Mouse (Mus musculus): ENCODE results near the gene Jund. TPM values are rescaled to one million over a fixed set of nuclear protein-coding genes. Genes with fewer than 3 reads are reported as not detected.

Jund gene
- polyA plus RNA-seq, 1 experiment from 2014 or later: 49.6 TPM

DNA sequence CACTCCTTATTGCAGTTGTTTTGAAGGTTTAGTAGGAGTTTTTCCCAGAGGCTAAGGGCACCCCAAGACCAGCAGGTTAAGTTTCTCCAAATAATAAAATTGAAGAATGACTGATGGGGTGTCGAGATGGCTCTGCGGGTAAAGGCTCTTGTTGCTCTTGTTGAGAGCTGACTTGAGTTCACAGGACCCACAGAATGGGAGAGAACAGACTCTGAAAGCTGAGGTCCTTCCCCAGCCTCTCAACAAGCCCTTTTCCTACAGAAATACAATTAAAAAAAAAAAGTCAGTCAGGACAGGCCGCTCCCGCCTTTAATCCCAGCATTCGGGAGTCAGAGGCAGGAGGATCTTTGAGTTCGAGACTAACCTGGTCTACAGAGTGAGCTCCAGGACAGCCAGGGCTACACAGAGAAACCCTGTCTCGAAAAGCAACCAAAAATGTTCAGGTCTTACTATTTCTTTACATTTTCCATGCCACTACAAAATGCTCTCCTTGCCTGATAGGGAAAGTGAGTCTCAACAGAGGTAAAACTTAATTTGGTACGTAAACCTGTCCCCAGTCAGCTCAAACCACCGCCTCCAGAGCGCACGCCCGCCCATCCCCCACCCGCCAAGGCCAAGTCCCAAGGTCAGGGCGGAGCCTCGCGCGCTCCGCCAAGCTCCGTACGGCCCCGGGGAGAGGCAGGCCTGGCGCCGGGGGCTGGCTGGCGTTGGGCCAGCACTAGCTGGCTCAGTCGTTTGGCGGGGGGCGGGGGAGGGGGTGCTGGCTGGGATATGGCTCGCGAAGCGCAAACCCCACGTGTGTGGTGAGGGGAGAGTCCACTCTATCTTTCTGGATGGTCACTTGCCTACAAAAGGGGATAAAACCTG is 2.5 kb upstream of the Jund start:
- Histone ChIP-seq H3K27me3 (ENCODE audit: poor library complexity, severe bottlenecking) (peaks cover 15% of the 10 kb centered on the region), H3K36me3 (replicated peaks) (peaks cover 5% of the 10 kb centered on the region), H3K4me3 (peak overlapping the region; percentile 42), H3K9me3 (no peaks in the 10 kb centered on the region), H3K4me1 (peaks cover 76% of the 10 kb centered on the region), H3K27ac (peak overlapping the region; percentile 99)
- peak; percentile 83 for DNase-seq (ENCODE audit: extremely low spot score, low spot score)
- 10% methylated on average over 31 of the region's 31 CpGs for WGBS

GRCm38 (mm10) chr8:70696946-70697345 is 1.8 kb upstream of the Jund start:
- no peaks in the 10 kb centered on the region for H3K9me3 ChIP-seq
- peak overlapping the region; percentile 42 for H3K4me3 ChIP-seq
- DNase-seq (ENCODE audit: extremely low spot score, low spot score): no peak
- WGBS: 48% methylated on average over 4 of the region's 4 CpGs
- H3K4me1 ChIP-seq: peaks cover 76% of the 10 kb centered on the region
- peak overlapping the region; percentile 99 for H3K27ac ChIP-seq
- H3K36me3 ChIP-seq (replicated peaks): peaks cover 11% of the 10 kb centered on the region
- peaks cover 15% of the 10 kb centered on the region for H3K27me3 ChIP-seq (ENCODE audit: poor library complexity, severe bottlenecking)

DNA sequence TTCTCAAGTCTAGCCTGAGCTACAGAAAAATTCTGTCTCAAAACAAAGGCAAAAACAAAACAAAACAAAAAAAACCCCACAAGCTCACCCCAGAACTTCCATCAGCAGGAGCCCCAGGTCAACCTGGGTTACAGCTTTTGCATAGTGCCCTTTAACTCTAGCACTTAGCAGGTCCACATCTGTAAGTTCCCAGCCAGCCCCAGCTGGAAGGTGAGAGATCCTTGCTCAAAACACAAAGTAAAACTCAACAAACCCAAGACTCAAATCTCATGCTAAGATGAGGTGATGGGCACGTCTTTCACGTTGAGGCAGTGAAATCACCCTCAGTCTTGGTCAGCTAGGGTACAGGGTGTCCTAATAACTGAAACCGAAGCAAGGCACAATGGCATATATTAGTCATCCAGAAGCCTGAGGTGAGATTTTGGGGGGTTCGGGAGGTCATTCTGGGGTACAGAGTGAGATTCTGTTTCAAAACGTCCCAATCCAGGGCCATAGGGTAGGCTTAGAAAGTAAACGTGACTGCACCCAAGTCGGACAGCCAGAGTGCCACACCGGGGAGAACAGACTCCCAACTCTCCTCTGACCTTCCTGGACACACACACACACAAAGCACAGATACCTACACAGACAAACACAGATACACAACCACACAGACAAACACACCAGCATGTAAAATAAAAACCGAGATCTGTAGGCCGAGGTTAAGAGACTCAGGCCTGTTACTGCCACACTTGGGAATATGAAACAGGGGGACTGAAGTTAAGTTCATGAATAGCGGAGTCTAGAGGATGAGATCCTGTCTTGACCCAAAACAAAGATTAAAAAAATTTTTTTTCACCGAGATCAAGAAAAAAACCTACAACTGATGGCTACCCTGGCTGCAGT is 1.1 kb upstream of the Jund start:
- Histone ChIP-seq H3K36me3 (replicated peaks) (peaks cover 17% of the 10 kb centered on the region), H3K27me3 (ENCODE audit: poor library complexity, severe bottlenecking) (peaks cover 15% of the 10 kb centered on the region), H3K4me1 (peaks cover 76% of the 10 kb centered on the region), H3K9me3 (no peaks in the 10 kb centered on the region), H3K27ac (peak overlapping the region; percentile 99), H3K4me3 (peak overlapping the region; percentile 97)
- 74% methylated on average over 12 of the region's 12 CpGs for WGBS
- no peak for DNase-seq (ENCODE audit: extremely low spot score, low spot score)

GRCm38 (mm10) chr8:70699116-70699833 is 526 bp downstream of the Jund start:
- H3K4me3 ChIP-seq: peak overlapping the region; percentile 97
- DNase-seq (ENCODE audit: extremely low spot score, low spot score): peak; percentile 72
- H3K9me3 ChIP-seq: no peaks in the 10 kb centered on the region
- H3K36me3 ChIP-seq (replicated peaks): peaks cover 28% of the 10 kb centered on the region
- H3K27ac ChIP-seq: peak overlapping the region; percentile 99
- H3K27me3 ChIP-seq (ENCODE audit: poor library complexity, severe bottlenecking): peaks cover 15% of the 10 kb centered on the region
- peaks cover 73% of the 10 kb centered on the region for H3K4me1 ChIP-seq
- under 1% methylated on average over 88 of the region's 89 CpGs for WGBS

DNA sequence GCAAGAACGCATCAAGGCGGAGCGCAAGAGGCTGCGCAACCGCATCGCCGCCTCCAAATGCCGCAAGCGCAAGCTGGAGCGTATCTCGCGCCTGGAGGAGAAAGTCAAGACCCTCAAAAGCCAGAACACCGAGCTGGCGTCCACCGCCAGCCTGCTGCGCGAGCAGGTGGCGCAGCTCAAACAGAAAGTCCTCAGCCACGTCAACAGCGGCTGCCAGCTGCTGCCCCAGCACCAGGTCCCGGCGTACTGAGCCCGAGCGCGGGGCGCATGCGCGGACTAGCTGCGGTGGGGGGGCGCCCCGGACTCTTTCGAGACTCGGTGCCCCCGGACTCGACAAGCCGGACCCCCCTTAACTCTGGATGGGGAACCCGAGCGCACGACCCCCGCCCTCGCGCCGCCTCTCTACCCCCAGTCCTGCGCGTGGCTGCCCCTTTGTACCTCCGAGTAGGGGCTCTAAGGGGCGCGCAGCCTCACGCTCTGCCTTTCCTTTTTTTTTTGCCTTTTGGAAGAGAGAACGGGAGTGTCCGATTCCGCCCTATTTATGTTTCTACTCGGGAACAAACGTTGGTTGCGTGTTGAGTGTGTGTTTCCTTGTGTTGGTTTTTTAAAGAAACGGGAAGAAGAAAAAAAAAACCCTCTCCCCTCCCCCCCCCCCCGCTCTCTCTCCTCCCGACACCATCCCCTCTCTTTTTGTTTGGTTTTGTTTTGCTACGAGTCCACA is 1.2 kb downstream of the Jund start:
- Histone ChIP-seq H3K9me3 (no peaks in the 10 kb centered on the region), H3K36me3 (replicated peaks) (peaks cover 28% of the 10 kb centered on the region), H3K4me3 (peak overlapping the region; percentile 97), H3K4me1 (peaks cover 71% of the 10 kb centered on the region), H3K27ac (peak overlapping the region; percentile 99), H3K27me3 (ENCODE audit: poor library complexity, severe bottlenecking) (peaks cover 10% of the 10 kb centered on the region)
- WGBS: under 1% methylated on average over 59 of the region's 59 CpGs
- DNase-seq (ENCODE audit: extremely low spot score, low spot score): peak; percentile 81

DNA sequence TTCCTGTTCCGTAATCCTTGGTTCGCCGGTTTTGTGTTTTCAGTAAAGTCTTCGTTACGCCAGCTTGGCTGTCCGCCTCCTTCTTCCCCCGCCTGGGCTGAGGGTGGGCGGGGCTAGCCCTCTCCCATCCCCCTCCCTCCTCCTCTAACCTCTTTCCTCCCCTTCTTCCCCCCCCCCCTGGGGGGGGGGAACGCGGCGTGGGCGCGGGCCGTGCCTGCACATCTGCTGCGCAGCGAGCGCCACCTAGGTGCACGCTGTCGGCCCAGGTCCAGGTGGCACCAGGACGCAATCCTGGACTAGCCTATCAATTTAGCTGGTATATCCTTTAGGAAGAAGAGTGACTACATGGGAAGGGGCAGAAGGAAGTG is 1.8 kb downstream of the Jund start:
- Histone ChIP-seq H3K4me3 (peak overlapping the region; percentile 97), H3K36me3 (replicated peaks) (peaks cover 28% of the 10 kb centered on the region), H3K9me3 (no peaks in the 10 kb centered on the region), H3K27ac (peak overlapping the region; percentile 99), H3K4me1 (peaks cover 65% of the 10 kb centered on the region), H3K27me3 (ENCODE audit: poor library complexity, severe bottlenecking) (peaks cover 4% of the 10 kb centered on the region)
- WGBS: 0% methylated on average over 20 of the region's 20 CpGs
- DNase-seq (ENCODE audit: extremely low spot score, low spot score): peak; percentile 89

DNA sequence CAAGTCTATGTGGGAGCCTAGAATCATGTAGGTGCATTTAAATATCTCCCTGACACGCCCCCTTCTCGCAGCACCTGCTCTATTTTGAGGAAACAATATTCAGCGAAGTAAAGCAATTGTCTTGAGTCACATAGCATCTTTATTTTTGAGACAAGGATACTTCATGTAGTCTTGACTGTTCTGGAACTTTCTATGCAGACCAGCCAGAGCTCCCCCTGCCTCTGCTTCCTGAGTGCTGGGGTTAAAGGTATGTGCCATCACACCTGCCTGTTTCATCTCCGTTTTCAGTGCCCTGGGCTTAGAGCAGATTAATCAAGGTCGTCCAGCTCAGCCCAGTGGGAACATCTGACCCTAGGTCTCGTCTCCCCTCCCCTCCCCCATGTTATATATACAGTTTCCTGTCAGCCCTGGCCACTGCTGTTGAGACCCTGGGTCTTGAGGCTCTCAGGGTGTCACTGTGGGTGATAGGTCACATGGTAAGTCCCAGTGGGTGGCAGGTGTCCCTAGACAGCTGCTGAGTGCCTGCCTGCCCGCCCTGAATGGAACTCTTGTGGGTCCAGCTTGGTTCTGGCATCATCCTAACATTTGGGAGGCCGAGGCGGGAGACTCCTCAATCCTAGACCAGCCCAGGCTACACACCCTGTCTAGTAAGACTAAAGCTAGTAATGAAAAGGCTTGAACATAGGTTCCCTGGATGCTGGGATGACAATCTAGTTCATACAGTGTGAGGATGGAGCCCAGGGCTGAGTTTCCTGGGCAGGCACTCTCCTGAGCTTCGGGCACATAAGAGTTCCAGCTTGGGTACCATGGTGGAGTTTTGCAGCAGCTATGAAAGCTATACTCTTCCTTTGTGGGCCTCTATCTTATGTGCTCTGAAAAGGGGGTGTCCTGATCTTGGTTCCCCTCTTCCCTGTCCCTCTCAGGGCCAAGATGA is 2.6 kb downstream of the Jund start:
- Histone ChIP-seq H3K27me3 (ENCODE audit: poor library complexity, severe bottlenecking) (no peaks in the 10 kb centered on the region), H3K4me3 (peak overlapping the region; percentile 97), H3K4me1 (peaks cover 58% of the 10 kb centered on the region), H3K9me3 (no peaks in the 10 kb centered on the region), H3K27ac (peak overlapping the region; percentile 99), H3K36me3 (replicated peaks) (peaks cover 28% of the 10 kb centered on the region)
- peak; percentile 45 for DNase-seq (ENCODE audit: extremely low spot score, low spot score)
- WGBS: 63% methylated on average over 10 of the region's 10 CpGs

- no peak for DNase-seq (ENCODE audit: extremely low spot score, low spot score)
- peaks cover 49% of the 10 kb centered on the region for H3K4me1 ChIP-seq
- H3K9me3 ChIP-seq: no peaks in the 10 kb centered on the region
- H3K36me3 ChIP-seq (replicated peaks): peaks cover 28% of the 10 kb centered on the region
- H3K27ac ChIP-seq: no peak overlapping the region
- no peaks in the 10 kb centered on the region for H3K27me3 ChIP-seq (ENCODE audit: poor library complexity, severe bottlenecking)
- H3K4me3 ChIP-seq: peak overlapping the region; percentile 97; the same call in 1 of the 2 replicates
- 87% methylated on average over 2 of the region's 2 CpGs for WGBS
These were observed 3.5 kb downstream of the Jund start for GRCm38 (mm10) chr8:70701982-70702841.

DNA sequence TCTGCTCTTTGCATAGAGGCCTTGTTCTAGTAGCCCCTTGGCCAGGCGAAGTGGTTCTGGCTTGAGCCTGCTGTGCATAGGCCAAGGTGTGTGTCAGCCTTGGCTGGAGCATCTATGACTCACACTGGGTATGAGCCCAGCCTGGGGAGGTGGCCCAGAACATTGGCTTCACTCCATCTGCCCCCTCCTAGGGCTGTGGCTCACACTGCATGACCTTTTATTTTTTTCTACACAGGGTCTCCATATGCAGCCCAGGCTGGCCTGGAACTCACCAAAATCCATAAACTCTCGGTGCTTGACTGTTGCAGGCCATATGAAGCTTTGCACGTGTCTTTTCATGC is 4.1 kb downstream of the Jund start:
- no peak for DNase-seq (ENCODE audit: extremely low spot score, low spot score)
- no peak overlapping the region for H3K27ac ChIP-seq
- no peak overlapping the region for H3K4me3 ChIP-seq
- WGBS: 91% methylated on average over 3 of the region's 3 CpGs
- H3K27me3 ChIP-seq (ENCODE audit: poor library complexity, severe bottlenecking): no peaks in the 10 kb centered on the region
- peaks cover 43% of the 10 kb centered on the region for H3K4me1 ChIP-seq
- peaks cover 28% of the 10 kb centered on the region for H3K36me3 ChIP-seq (replicated peaks)
- no peaks in the 10 kb centered on the region for H3K9me3 ChIP-seq

DNA sequence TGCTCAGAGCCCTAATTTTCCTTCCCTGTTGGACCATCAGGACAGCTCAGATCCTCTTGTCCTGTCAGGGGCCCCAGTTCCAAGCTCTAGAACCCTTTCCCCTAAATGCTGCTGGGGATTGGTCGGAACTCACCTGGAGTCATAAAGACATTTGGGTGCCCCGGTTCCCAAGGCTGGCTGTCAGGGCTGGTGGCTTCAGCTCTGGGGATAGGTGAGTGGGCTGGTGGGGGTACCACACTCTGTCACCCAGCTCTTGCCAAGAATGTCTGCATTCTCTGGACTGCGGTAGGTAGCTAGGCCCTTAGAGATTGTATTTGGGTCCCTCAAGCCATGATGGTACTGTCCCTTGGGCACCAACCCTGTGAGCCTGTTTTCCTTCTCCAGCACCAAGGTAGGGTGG is 4.5 kb downstream of the Jund start, which contains the start of gene Iqcn:
Iqcn (plus strand) TSS at position 171 of the 400 bp plus-strand sequence.
- H3K4me3 ChIP-seq: no peak within 1 kb of the TSS
- no peaks in the 10 kb centered on the region for H3K9me3 ChIP-seq
- DNase-seq (ENCODE audit: extremely low spot score, low spot score): no peak
- H3K27me3 ChIP-seq (ENCODE audit: poor library complexity, severe bottlenecking): no peaks in the 10 kb centered on the region
- H3K27ac ChIP-seq: no peak within 1 kb of the TSS
- peaks cover 28% of the 10 kb centered on the region for H3K36me3 ChIP-seq (replicated peaks)
- H3K4me1 ChIP-seq: peaks cover 38% of the 10 kb centered on the region
- WGBS: 87% methylated on average over 3 of the region's 3 CpGs

All from forebrain, embryonic 10.5 days (tissue).